Comparison of ENCODE assay signal across 11 mouse cellular contexts in genomic region chr2:35616891-35617658, GRCm38 (mm10). TPM values are rescaled to one million over a fixed set of nuclear protein-coding genes. Genes with fewer than 3 reads are reported as not detected.
DNase-seq lines count a peak whose midpoint lies in the region; ATAC-seq and TF ChIP-seq lines count a peak whose summit lies in the region.
"Had no signal": no experiment of that assay in that cellular context is flagged by ENCODE, and none has a peak within 500 bp of the region (broad histone marks: within the 10 kb centered on the region; RNA-seq: fewer than 3 reads in every experiment).

No protein-coding gene starts in this region.

- H3K27me3 ChIP-seq in kidney, embryonic 15.5 days = no peaks in the 10 kb centered on the region
- no peaks in the 10 kb centered on the region for H3K27me3 ChIP-seq in heart, embryonic 10.5 days (ENCODE audit: insufficient read depth, poor library complexity, severe bottlenecking)
- H3K27me3 ChIP-seq in intestine, embryonic 16.5 days (replicated peaks; ENCODE audit: control insufficient read depth, insufficient read depth, low read length) = no peaks in the 10 kb centered on the region
- no peaks in the 10 kb centered on the region for H3K27me3 ChIP-seq in liver, postnatal 0 days (ENCODE audit: insufficient read depth, low read length)
- H3K27me3 ChIP-seq in midbrain, embryonic 16.5 days (ENCODE audit: control insufficient read depth, insufficient read depth, low read depth, low read length) = no peaks in the 10 kb centered on the region
- H3K27me3 ChIP-seq: neural tube, embryonic 12.5 days had no signal

- peaks cover 97% of the 10 kb centered on the region for H3K4me1 ChIP-seq in kidney, embryonic 15.5 days
- H3K4me1 ChIP-seq in heart, embryonic 10.5 days = peaks cover 99% of the 10 kb centered on the region
- H3K4me1 ChIP-seq in intestine, embryonic 16.5 days (ENCODE audit: control insufficient read depth, insufficient read depth, low read length) = peaks cover 83% of the 10 kb centered on the region
- H3K4me1 ChIP-seq in liver, postnatal 0 days (ENCODE audit: insufficient read depth) = peaks cover 28% of the 10 kb centered on the region
- peaks cover 6% of the 10 kb centered on the region for H3K4me1 ChIP-seq in midbrain, embryonic 16.5 days (ENCODE audit: control insufficient read depth, insufficient read depth, low read length)

- DNase-seq in kidney, postnatal 10 days = no peak
- no peak for DNase-seq in heart, embryonic 10.5 days (ENCODE audit: low spot score)
- DNase-seq in liver, postnatal 0 days = peak; percentile 57
- DNase-seq in frontal cortex, postnatal 36 days (ENCODE audit: low spot score in 2 of 2) = no peak
- no peak for DNase-seq in embryo, embryonic 10 days (ENCODE audit: low spot score)

- H3K4me2 ChIP-seq in kidney, embryonic 15.5 days = no peak overlapping the region
- 0 out of 2 replicates have a peak overlapping the region, but pooled peaks have one; percentile 20 for H3K4me2 ChIP-seq in intestine, embryonic 16.5 days (ENCODE audit: low read depth, low read length)
- H3K4me2 ChIP-seq in liver, postnatal 0 days (ENCODE audit: low read depth, low read length) = no peak overlapping the region
- no peak overlapping the region for H3K4me2 ChIP-seq in midbrain, embryonic 16.5 days (ENCODE audit: low read length)
- H3K4me2 ChIP-seq: hindbrain, embryonic 14.5 days; midbrain, embryonic 11.5 days; neural tube, embryonic 12.5 days had no signal

- no peak for ATAC-seq in kidney, embryonic 15.5 days (replicated peaks; ENCODE audit: low FRiP score)
- peak; percentile 87 for ATAC-seq in intestine, embryonic 16.5 days
- peak; percentile 94 for ATAC-seq in liver, postnatal 0 days
- ATAC-seq in midbrain, embryonic 16.5 days = no peak

- no peaks in the 10 kb centered on the region for H3K36me3 ChIP-seq in kidney, embryonic 15.5 days
- no peaks in the 10 kb centered on the region for H3K36me3 ChIP-seq in heart, embryonic 10.5 days
- H3K36me3 ChIP-seq in intestine, embryonic 16.5 days (ENCODE audit: control insufficient read depth, insufficient read depth, low read length) = no peaks in the 10 kb centered on the region
- no peaks in the 10 kb centered on the region for H3K36me3 ChIP-seq in liver, postnatal 0 days (replicated peaks; ENCODE audit: insufficient read depth, low read length)
- no peaks in the 10 kb centered on the region for H3K36me3 ChIP-seq in midbrain, embryonic 16.5 days (ENCODE audit: control insufficient read depth, insufficient read depth, low read length)
- H3K36me3 ChIP-seq: neural tube, embryonic 12.5 days had no signal

- no peak for TF ChIP-seq CTCF in liver, postnatal 0 days (IDR thresholded peaks at IDR 0.05; ENCODE audit: low read depth)

- WGBS in kidney, embryonic 15.5 days = 44% methylated on average over 6 of the region's 6 CpGs
- 46% methylated on average over 6 of the region's 6 CpGs for WGBS in heart, embryonic 10.5 days
- 51% methylated on average over 6 of the region's 6 CpGs for WGBS in intestine, embryonic 16.5 days
- 51% methylated on average over 6 of the region's 6 CpGs for WGBS in liver, postnatal 0 days (ENCODE audit: insufficient replicate concordance)
- WGBS in midbrain, embryonic 16.5 days = 77% methylated on average over 6 of the region's 6 CpGs

- H3K27ac ChIP-seq in kidney, embryonic 15.5 days = peak overlapping the region; percentile 38
- H3K27ac ChIP-seq in heart, embryonic 10.5 days = peak overlapping the region; percentile 76
- H3K27ac ChIP-seq in intestine, embryonic 16.5 days (ENCODE audit: low read length) = peak overlapping the region; percentile 88
- peak overlapping the region; percentile 66 for H3K27ac ChIP-seq in liver, postnatal 0 days (ENCODE audit: low read depth)
- no peak overlapping the region for H3K27ac ChIP-seq in midbrain, embryonic 16.5 days (ENCODE audit: low read length)
- H3K27ac ChIP-seq: hindbrain, embryonic 14.5 days; neural tube, embryonic 12.5 days had no signal

- H3K9me3 ChIP-seq in kidney, embryonic 15.5 days (replicated peaks) = no peaks in the 10 kb centered on the region
- no peaks in the 10 kb centered on the region for H3K9me3 ChIP-seq in heart, embryonic 10.5 days
- no peaks in the 10 kb centered on the region for H3K9me3 ChIP-seq in intestine, embryonic 16.5 days (ENCODE audit: control insufficient read depth, low read length)
- no peaks in the 10 kb centered on the region for H3K9me3 ChIP-seq in liver, postnatal 0 days (ENCODE audit: low read length)
- no peaks in the 10 kb centered on the region for H3K9me3 ChIP-seq in midbrain, embryonic 16.5 days (replicated peaks; ENCODE audit: control insufficient read depth, low read length, poor library complexity, severe bottlenecking)
- H3K9me3 ChIP-seq: neural tube, embryonic 12.5 days had no signal

- no peak for TF ChIP-seq EP300 in liver, postnatal 0 days (IDR thresholded peaks at IDR 0.05; ENCODE audit: low read depth)

- no peak overlapping the region for H3K9ac ChIP-seq in kidney, embryonic 15.5 days
- peak overlapping the region; percentile 5; the same call in 1 of the 2 replicates for H3K9ac ChIP-seq in intestine, embryonic 16.5 days (ENCODE audit: low read depth, low read length)
- no peak overlapping the region for H3K9ac ChIP-seq in liver, postnatal 0 days (replicated peaks)
- no peak overlapping the region for H3K9ac ChIP-seq in midbrain, embryonic 16.5 days (ENCODE audit: low read depth, low read length)
- H3K9ac ChIP-seq: hindbrain, embryonic 14.5 days; neural tube, embryonic 12.5 days had no signal

- H3K4me3 ChIP-seq in kidney, embryonic 15.5 days (replicated peaks) = no peak overlapping the region
- no peak overlapping the region for H3K4me3 ChIP-seq in heart, embryonic 10.5 days
- no peak overlapping the region for H3K4me3 ChIP-seq in intestine, embryonic 16.5 days (ENCODE audit: low read length)
- H3K4me3 ChIP-seq in liver, postnatal 0 days (ENCODE audit: low read depth, low read length) = no peak overlapping the region
- no peak overlapping the region for H3K4me3 ChIP-seq in midbrain, embryonic 16.5 days (ENCODE audit: low read depth, low read length)
- H3K4me3 ChIP-seq: neural tube, embryonic 12.5 days had no signal

RNA-seq across cellular contexts. Expression of gene Dab2ip, which starts 59.0 kb away (rescaled TPM):
- polyA plus RNA-seq in kidney, embryonic 15.5 days (2015; fragmentation: Nextera tagmentation; extraction: Ambion mirVana) = 37.5 and 40.4 TPM in 2 replicates
- polyA plus RNA-seq in heart, embryonic 10.5 days (2016; fragmentation: Nextera tagmentation; extraction: Ambion mirVana) = 47.6 and 49.0 TPM in 2 replicates
- 27.0 and 28.7 TPM in 2 replicates for polyA plus RNA-seq in intestine, embryonic 16.5 days (2015; fragmentation: Nextera tagmentation; extraction: Ambion mirVana)
- polyA plus RNA-seq in liver, postnatal 0 days (2015; fragmentation: Nextera tagmentation; extraction: Ambion mirVana) = 6.9 and 9.1 TPM in 2 replicates
- 33.2 and 46.1 TPM in 2 replicates for polyA plus RNA-seq in midbrain, embryonic 16.5 days (2015; fragmentation: Nextera tagmentation; extraction: Ambion mirVana)

Comparison
In these comparisons a context has a peak if more than half of its experiments do, and no peak if none do; other contexts are left out.
1. ATAC-seq: peak in intestine, embryonic 16.5 days (single experiment) and liver, postnatal 0 days (single experiment); none in kidney, embryonic 15.5 days (single experiment) and midbrain, embryonic 16.5 days (single experiment).